Mouse (Mus musculus): ENCODE measurements around the gene Fbxo34.
A peak's percentile ranks its signal among the peaks of the same experiment; 100 is the strongest.

Gene Fbxo34

GRCm38 (mm10) chr14:47421606-47422005 is 28.6 kb upstream of the Fbxo34 start:
- H3K36me3 ChIP-seq (ENCODE audit: insufficient read depth, low read length) = peaks cover 7% of the 10 kb centered on the region
- no peaks in the 10 kb centered on the region for H3K27me3 ChIP-seq (ENCODE audit: insufficient read depth, low read length)
- TF ChIP-seq CTCF (conservative IDR thresholded peaks at IDR 0.05; ENCODE audit: low read length) (no peak), NANOG (IDR thresholded peaks at IDR 0.05; ENCODE audit: borderline replicate concordance, low read length) (no peak), POU5F1 (IDR thresholded peaks at IDR 0.05; ENCODE audit: borderline replicate concordance, low read length) (no peak)
- H3K4me1 ChIP-seq (replicated peaks; ENCODE audit: low read depth, low read length) = peaks cover 57% of the 10 kb centered on the region
- H3K4me3 ChIP-seq (replicated peaks; ENCODE audit: low read length) = peak overlapping the region; percentile 21
- no peaks in the 10 kb centered on the region for H3K9me3 ChIP-seq (ENCODE audit: low read length)

- H3K27me3 ChIP-seq (ENCODE audit: insufficient read depth, low read length) = no peaks in the 10 kb centered on the region
- no peaks in the 10 kb centered on the region for H3K36me3 ChIP-seq (ENCODE audit: insufficient read depth, low read length)
- no peaks in the 10 kb centered on the region for H3K9me3 ChIP-seq (ENCODE audit: low read length)
- H3K4me3 ChIP-seq (replicated peaks; ENCODE audit: low read length) = no peak overlapping the region
- TF ChIP-seq NANOG (IDR thresholded peaks at IDR 0.05; ENCODE audit: borderline replicate concordance, low read length) = no peak
- TF ChIP-seq CTCF (conservative IDR thresholded peaks at IDR 0.05; ENCODE audit: low read length) = no peak
- no peak for TF ChIP-seq POU5F1 (IDR thresholded peaks at IDR 0.05; ENCODE audit: borderline replicate concordance, low read length)
- H3K4me1 ChIP-seq (replicated peaks; ENCODE audit: low read depth, low read length) = peaks cover 49% of the 10 kb centered on the region
Measured at GRCm38 (mm10) chr14:47422466-47422865, 27.8 kb upstream of the Fbxo34 start.

- Histone ChIP-seq H3K36me3 (ENCODE audit: insufficient read depth, low read length) (no peaks in the 10 kb centered on the region), H3K27me3 (ENCODE audit: insufficient read depth, low read length) (no peaks in the 10 kb centered on the region), H3K4me1 (replicated peaks; ENCODE audit: low read depth, low read length) (peaks cover 6% of the 10 kb centered on the region; the same call in 1 of the 2 replicates), H3K9me3 (ENCODE audit: low read length) (peaks cover 9% of the 10 kb centered on the region), H3K4me3 (replicated peaks; ENCODE audit: low read length) (no peak overlapping the region)
- TF ChIP-seq CTCF (conservative IDR thresholded peaks at IDR 0.05; ENCODE audit: low read length) (peak; percentile 49), POU5F1 (IDR thresholded peaks at IDR 0.05; ENCODE audit: borderline replicate concordance, low read length) (no peak)
Measured at GRCm38 (mm10) chr14:47432987-47433386, 17.2 kb upstream of the Fbxo34 start.

GRCm38 (mm10) chr14:47438947-47439346 is 11.3 kb upstream of the Fbxo34 start:
- Histone ChIP-seq H3K27me3 (ENCODE audit: insufficient read depth, low read length) (peaks cover 4% of the 10 kb centered on the region; the same call in 1 of the 2 replicates), H3K4me1 (replicated peaks; ENCODE audit: low read depth, low read length) (no peaks in the 10 kb centered on the region), H3K9me3 (ENCODE audit: low read length) (peaks cover 9% of the 10 kb centered on the region), H3K36me3 (ENCODE audit: insufficient read depth, low read length) (no peaks in the 10 kb centered on the region), H3K4me3 (replicated peaks; ENCODE audit: low read length) (no peak overlapping the region)
- no peak for TF ChIP-seq CTCF (conservative IDR thresholded peaks at IDR 0.05; ENCODE audit: low read length)
- TF ChIP-seq NANOG (IDR thresholded peaks at IDR 0.05; ENCODE audit: borderline replicate concordance, low read length) = no peak
- TF ChIP-seq POU5F1 (IDR thresholded peaks at IDR 0.05; ENCODE audit: borderline replicate concordance, low read length) = no peak

- Histone ChIP-seq H3K27me3 (ENCODE audit: insufficient read depth, low read length) (peaks cover 4% of the 10 kb centered on the region; the same call in 1 of the 2 replicates), H3K9me3 (ENCODE audit: low read length) (no peaks in the 10 kb centered on the region), H3K4me1 (replicated peaks; ENCODE audit: low read depth, low read length) (no peaks in the 10 kb centered on the region), H3K36me3 (ENCODE audit: insufficient read depth, low read length) (no peaks in the 10 kb centered on the region), H3K4me3 (replicated peaks; ENCODE audit: low read length) (no peak overlapping the region)
- no peak for TF ChIP-seq POU5F1 (IDR thresholded peaks at IDR 0.05; ENCODE audit: borderline replicate concordance, low read length)
- no peak for TF ChIP-seq CTCF (conservative IDR thresholded peaks at IDR 0.05; ENCODE audit: low read length)
- no peak for TF ChIP-seq NANOG (IDR thresholded peaks at IDR 0.05; ENCODE audit: borderline replicate concordance, low read length)
Measured at GRCm38 (mm10) chr14:47444907-47445306, 5.3 kb upstream of the Fbxo34 start.

GRCm38 (mm10) chr14:47445331-47446095 is 4.7 kb upstream of the Fbxo34 start:
- TF ChIP-seq POU5F1 (IDR thresholded peaks at IDR 0.05; ENCODE audit: borderline replicate concordance, low read length) (no peak), NANOG (IDR thresholded peaks at IDR 0.05; ENCODE audit: borderline replicate concordance, low read length) (no peak), CTCF (conservative IDR thresholded peaks at IDR 0.05; ENCODE audit: low read length) (no peak)
- Histone ChIP-seq H3K27me3 (ENCODE audit: insufficient read depth, low read length) (peaks cover 4% of the 10 kb centered on the region; the same call in 1 of the 2 replicates), H3K4me3 (replicated peaks; ENCODE audit: low read length) (no peak overlapping the region), H3K9me3 (ENCODE audit: low read length) (no peaks in the 10 kb centered on the region), H3K36me3 (ENCODE audit: insufficient read depth, low read length) (no peaks in the 10 kb centered on the region), H3K4me1 (replicated peaks; ENCODE audit: low read depth, low read length) (no peaks in the 10 kb centered on the region)

GRCm38 (mm10) chr14:47459556-47459955 is 9.3 kb downstream of the Fbxo34 start:
- Histone ChIP-seq H3K9me3 (ENCODE audit: low read length) (no peaks in the 10 kb centered on the region), H3K36me3 (ENCODE audit: insufficient read depth, low read length) (no peaks in the 10 kb centered on the region), H3K27me3 (ENCODE audit: insufficient read depth, low read length) (no peaks in the 10 kb centered on the region), H3K4me1 (replicated peaks; ENCODE audit: low read depth, low read length) (no peaks in the 10 kb centered on the region), H3K4me3 (replicated peaks; ENCODE audit: low read length) (no peak overlapping the region)
- TF ChIP-seq NANOG (IDR thresholded peaks at IDR 0.05; ENCODE audit: borderline replicate concordance, low read length) (no peak), POU5F1 (IDR thresholded peaks at IDR 0.05; ENCODE audit: borderline replicate concordance, low read length) (no peak), CTCF (conservative IDR thresholded peaks at IDR 0.05; ENCODE audit: low read length) (no peak)

- Histone ChIP-seq H3K4me3 (replicated peaks; ENCODE audit: low read length) (no peak overlapping the region), H3K27me3 (ENCODE audit: insufficient read depth, low read length) (no peaks in the 10 kb centered on the region; the same call in 1 of the 2 replicates), H3K9me3 (ENCODE audit: low read length) (no peaks in the 10 kb centered on the region), H3K4me1 (replicated peaks; ENCODE audit: low read depth, low read length) (no peaks in the 10 kb centered on the region), H3K36me3 (ENCODE audit: insufficient read depth, low read length) (no peaks in the 10 kb centered on the region)
- TF ChIP-seq CTCF (conservative IDR thresholded peaks at IDR 0.05; ENCODE audit: low read length) (no peak), NANOG (IDR thresholded peaks at IDR 0.05; ENCODE audit: borderline replicate concordance, low read length) (no peak), POU5F1 (IDR thresholded peaks at IDR 0.05; ENCODE audit: borderline replicate concordance, low read length) (no peak)
Measured at GRCm38 (mm10) chr14:47461997-47462396, 11.8 kb downstream of the Fbxo34 start.
